Mouse (Mus musculus): ENCODE results near the gene Zfp174.

Gene Zfp174

GRCm38 (mm10) chr16:3884201-3885064, 37.4 kb downstream of the Zfp174 start, which contains the start of the genes Zfp597 and Gm20695:
TSS of gene Zfp597 (minus strand) at chr16:3884561.
TSS of gene Gm20695 (plus strand) at chr16:3884648.
- DNase-seq (ENCODE audit: low read depth), result peak; percentile 96

GRCm38 (mm10) chr16:3885065-3885670, 38.1 kb downstream of the Zfp174 start:
- DNase-seq (ENCODE audit: low read depth), result peak; percentile 7

DNA sequence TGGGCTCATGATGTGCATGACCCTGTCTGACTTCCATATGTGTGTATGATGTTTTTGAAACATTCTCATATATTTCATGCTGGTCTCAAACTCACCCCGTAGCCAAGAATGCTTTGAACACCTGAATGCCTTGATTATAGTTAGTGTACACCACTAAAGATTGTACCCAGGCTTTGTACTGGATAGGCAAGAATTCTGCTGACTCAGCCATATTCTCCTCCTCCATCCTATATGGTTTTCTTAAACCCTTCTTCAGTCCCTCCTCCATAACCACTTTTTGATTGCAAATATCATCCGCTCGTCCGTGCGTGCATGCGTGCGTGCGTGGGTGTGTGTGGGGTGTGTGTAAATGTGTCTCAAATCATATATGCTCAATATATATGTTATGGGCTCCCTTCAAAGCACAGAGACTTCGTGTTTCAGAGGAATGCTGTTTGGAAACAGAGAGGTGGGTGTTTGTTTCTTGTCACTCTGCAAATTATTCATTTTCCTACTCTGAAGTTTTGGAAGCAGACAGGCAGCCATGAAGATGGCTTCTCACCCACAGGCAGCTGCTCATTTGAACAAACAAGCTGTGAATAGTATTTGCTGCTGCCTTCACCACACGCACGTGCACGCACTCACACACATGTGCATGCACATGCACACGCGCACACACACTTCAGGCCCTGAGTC, 44.7 kb downstream of the Zfp174 start:
- DNase-seq (ENCODE audit: low read depth), result no peak

GRCm38 (mm10) chr16:3893739-3894138, 46.7 kb downstream of the Zfp174 start:
- no peak for DNase-seq (ENCODE audit: low read depth)

DNA sequence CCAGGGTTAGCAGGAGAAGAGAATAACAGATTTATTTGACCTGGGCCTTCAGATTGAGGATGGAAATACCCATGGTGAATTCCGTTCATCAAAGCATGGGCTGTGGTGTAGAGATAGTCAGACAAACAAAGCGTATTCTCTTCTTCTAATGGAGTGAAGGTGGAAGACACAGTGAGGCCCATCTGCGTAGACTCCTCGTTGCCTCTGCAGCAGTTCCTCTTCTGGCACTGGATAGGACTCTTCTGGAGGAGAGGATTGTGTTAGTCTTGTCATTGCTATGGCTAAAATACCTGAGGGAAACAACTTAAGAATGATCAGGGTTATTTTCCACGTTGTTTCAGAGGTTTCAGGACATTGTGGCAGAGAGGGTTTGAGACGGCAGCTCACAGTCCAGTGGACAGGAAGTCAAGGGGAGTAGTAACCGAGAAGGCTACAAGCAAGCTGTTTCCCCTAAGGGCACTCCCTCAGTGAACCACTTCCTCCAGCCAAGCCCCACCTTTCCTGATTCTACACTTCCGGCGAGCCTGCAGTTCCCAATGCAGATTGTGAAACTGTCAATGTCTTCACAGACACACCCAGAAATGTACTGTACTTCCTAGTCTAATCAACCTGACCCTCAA, 48.2 kb downstream of the Zfp174 start:
- no peak for DNase-seq (ENCODE audit: low read depth)

DNA sequence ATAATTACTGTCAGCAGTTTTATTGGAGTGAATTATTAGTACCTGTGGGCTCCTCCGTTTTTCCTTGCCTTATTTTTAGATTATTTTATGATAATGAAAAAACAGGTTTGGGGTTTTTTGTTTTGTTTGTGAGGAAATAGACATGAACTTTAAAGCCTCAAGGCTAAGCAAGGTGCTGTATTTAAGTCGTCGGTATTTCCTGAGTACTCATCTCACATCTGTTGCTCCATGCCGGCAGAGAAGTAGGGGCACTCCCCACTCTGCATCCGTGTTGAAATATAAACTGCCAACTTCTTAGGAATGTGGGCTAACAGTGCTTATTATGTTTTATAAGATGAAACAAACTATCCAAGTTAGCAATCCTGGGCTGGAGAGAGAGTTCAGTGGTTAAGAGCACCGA, 49.0 kb downstream of the Zfp174 start:
- no peak for DNase-seq (ENCODE audit: low read depth)

DNA sequence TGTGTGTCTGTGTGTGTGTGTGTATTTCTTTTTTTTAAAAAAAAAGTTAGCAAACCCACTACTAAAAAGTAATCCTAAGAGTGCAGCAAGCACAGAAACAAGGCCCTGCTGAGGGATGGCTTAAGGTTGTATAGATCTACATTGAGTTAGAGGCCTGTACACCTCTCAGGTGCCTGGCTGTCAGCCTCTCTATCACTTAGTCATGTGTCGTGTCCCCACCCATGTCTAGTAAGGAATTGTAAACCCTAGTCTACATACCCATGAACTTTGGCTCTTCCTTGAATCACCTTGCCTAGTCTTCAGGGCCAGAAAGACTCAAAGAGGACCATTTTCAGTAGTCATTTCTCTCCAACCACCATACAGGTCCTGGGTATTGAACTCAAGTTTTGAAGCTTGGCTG, 49.5 kb downstream of the Zfp174 start:
- DNase-seq (ENCODE audit: low read depth), result no peak

DNA sequence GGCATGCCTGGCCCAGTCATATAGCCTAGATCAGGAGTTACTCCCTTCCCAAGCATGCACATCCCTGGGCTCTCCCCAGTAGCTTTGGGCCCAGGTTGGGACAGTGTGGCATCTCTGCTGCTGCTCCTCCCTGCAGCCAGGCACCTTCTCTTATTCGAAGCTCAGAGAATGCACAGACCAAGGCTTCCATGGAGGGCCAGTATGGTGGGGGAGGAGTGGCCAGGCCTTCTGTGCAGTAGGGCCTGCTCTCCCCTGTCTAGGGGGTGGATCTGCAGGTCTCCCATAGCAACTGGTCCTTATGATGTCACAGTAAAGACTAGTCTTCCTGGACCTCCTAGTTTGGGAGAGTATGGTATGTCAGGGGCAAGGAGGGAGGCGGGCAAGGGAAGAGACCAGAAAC, 60.4 kb downstream of the Zfp174 start:
- no peak for DNase-seq (ENCODE audit: low read depth)
